In genomic region chr2:30419112-30419511, GRCm38 (mm10) we compare ENCODE assay signal across 8 mouse cellular contexts. TPM values are rescaled to one million over a fixed set of nuclear protein-coding genes. Genes with fewer than 3 reads are reported as not detected.
DNase-seq lines count a peak whose midpoint lies in the region; ATAC-seq and TF ChIP-seq lines count a peak whose summit lies in the region.
"Had no signal": no experiment of that assay in that cellular context is flagged by ENCODE, and none has a peak within 500 bp of the region (broad histone marks: within the 10 kb centered on the region; RNA-seq: fewer than 3 reads in every experiment).

No protein-coding gene starts in this region.

- H3K9me3 ChIP-seq in forebrain, embryonic 16.5 days (ENCODE audit: control insufficient read depth, low read length) = no peaks in the 10 kb centered on the region
- no peaks in the 10 kb centered on the region for H3K9me3 ChIP-seq in liver, embryonic 11.5 days (ENCODE audit: control insufficient read depth, low read length)
- H3K9me3 ChIP-seq in stomach, embryonic 16.5 days (replicated peaks; ENCODE audit: control insufficient read depth, low read length) = no peaks in the 10 kb centered on the region

- H3K4me1 ChIP-seq in forebrain, embryonic 16.5 days (replicated peaks; ENCODE audit: control insufficient read depth, insufficient read depth, low read length) = peaks cover 39% of the 10 kb centered on the region
- peaks cover 36% of the 10 kb centered on the region for H3K4me1 ChIP-seq in liver, embryonic 11.5 days (replicated peaks; ENCODE audit: control insufficient read depth, insufficient read depth, low read length)
- H3K4me1 ChIP-seq in stomach, embryonic 16.5 days (ENCODE audit: control insufficient read depth, insufficient read depth, low read length) = peaks cover 24% of the 10 kb centered on the region

- no peak overlapping the region for H3K4me3 ChIP-seq in left cerebral cortex, adult 2 months
- H3K4me3 ChIP-seq in forebrain, embryonic 16.5 days (replicated peaks; ENCODE audit: low read length) = no peak overlapping the region
- peak overlapping the region; percentile 96 for H3K4me3 ChIP-seq in liver, embryonic 11.5 days (ENCODE audit: low read depth, low read length)
- H3K4me3 ChIP-seq in stomach, embryonic 16.5 days (replicated peaks; ENCODE audit: low read length) = no peak overlapping the region

- no peaks in the 10 kb centered on the region for H3K27me3 ChIP-seq in forebrain, embryonic 16.5 days (replicated peaks; ENCODE audit: control insufficient read depth, insufficient read depth, low read length)
- H3K27me3 ChIP-seq in liver, embryonic 11.5 days (replicated peaks; ENCODE audit: control insufficient read depth, insufficient read depth, low read length) = no peaks in the 10 kb centered on the region
- H3K27me3 ChIP-seq in stomach, embryonic 16.5 days (ENCODE audit: control insufficient read depth, insufficient read depth, low read length) = no peaks in the 10 kb centered on the region

- no peaks in the 10 kb centered on the region for H3K36me3 ChIP-seq in forebrain, embryonic 16.5 days (ENCODE audit: control insufficient read depth, insufficient read depth)
- H3K36me3 ChIP-seq in liver, embryonic 11.5 days (ENCODE audit: control insufficient read depth, insufficient read depth, low read length) = 0 out of 2 replicates have a peak, but pooled peaks cover 3% of the 10 kb centered on the region
- no peaks in the 10 kb centered on the region for H3K36me3 ChIP-seq in stomach, embryonic 16.5 days (ENCODE audit: control insufficient read depth, insufficient read depth, low read length)

- peak overlapping the region; percentile 28; the same call in 1 of the 2 replicates for H3K27ac ChIP-seq in left cerebral cortex, adult 2 months
- no peak overlapping the region for H3K27ac ChIP-seq in forebrain, embryonic 16.5 days (ENCODE audit: low read length)
- peak overlapping the region; percentile 94 for H3K27ac ChIP-seq in liver, embryonic 11.5 days (ENCODE audit: low read depth, low read length)
- peak overlapping the region; percentile 4; the same call in 1 of the 2 replicates for H3K27ac ChIP-seq in stomach, embryonic 16.5 days (ENCODE audit: low read length)

- intact Hi-C loops in left cerebral cortex, adult 2 months (cut with DNase I) = no loop called here
- intact Hi-C loops in left cerebral cortex, postnatal 14 days (cut with DNase I) = no loop called here

- H3K4me2 ChIP-seq in forebrain, embryonic 16.5 days (ENCODE audit: low read length) = no peak overlapping the region
- peak overlapping the region; percentile 98 for H3K4me2 ChIP-seq in liver, embryonic 11.5 days
- no peak overlapping the region for H3K4me2 ChIP-seq in stomach, embryonic 16.5 days (ENCODE audit: low read depth, low read length)

- peak overlapping the region; percentile 32; the same call in 1 of the 2 replicates for H3K9ac ChIP-seq in forebrain, embryonic 16.5 days (replicated peaks; ENCODE audit: low read depth, low read length)
- H3K9ac ChIP-seq in liver, embryonic 11.5 days (ENCODE audit: low read depth, low read length) = peak overlapping the region; percentile 65
- peak overlapping the region; percentile 4; the same call in 1 of the 2 replicates for H3K9ac ChIP-seq in stomach, embryonic 16.5 days (ENCODE audit: low read length)

- no peak for DNase-seq in left cerebral cortex, adult 2 months (ENCODE audit: extremely low spot score in 1 of 2, low spot score in 2 of 2)
- DNase-seq in left cerebral cortex, postnatal 14 days (ENCODE audit: low spot score in 2 of 2) = no peak
- DNase-seq in liver, embryonic 11.5 days (ENCODE audit: low spot score) = no peak
- no peak for DNase-seq in retina, postnatal 1 day
- no peak for DNase-seq in natural killer cell, adult 2 months (ENCODE audit: low spot score in 2 of 2)
- DNase-seq: thymus, postnatal 14 days had no signal

- no peak for ATAC-seq in forebrain, embryonic 16.5 days
- ATAC-seq in liver, embryonic 11.5 days (replicated peaks; ENCODE audit: low FRiP score) = no peak
- no peak for ATAC-seq in stomach, embryonic 16.5 days (ENCODE audit: insufficient read depth, low FRiP score)

- TF ChIP-seq CTCF in left cerebral cortex, adult 2 months (IDR thresholded peaks at IDR 0.05) = no peak

- 29% methylated on average over 10 of the region's 10 CpGs for WGBS in forebrain, embryonic 16.5 days
- WGBS in liver, embryonic 11.5 days = 39% methylated on average over 10 of the region's 10 CpGs
- 29% methylated on average over 10 of the region's 10 CpGs for WGBS in stomach, embryonic 16.5 days

RNA-seq across cellular contexts. Expression of gene Ptpa, which starts 3.3 kb away (rescaled TPM):
- total RNA-seq in left cerebral cortex, adult 2 months (2021) = 100 to 1,000 TPM; 177 to 178 TPM
- 100 to 1,000 TPM; 143 to 147 TPM for total RNA-seq in left cerebral cortex, postnatal 14 days (2021)
- 146 and 163 TPM in 2 replicates for polyA plus RNA-seq in forebrain, embryonic 16.5 days (2015; fragmentation: Nextera tagmentation; extraction: Ambion mirVana)
- polyA plus RNA-seq in liver, embryonic 11.5 days (2014; fragmentation: Nextera tagmentation; extraction: Ambion mirVana) = 124 and 135 TPM in 2 replicates
- polyA plus RNA-seq in stomach, embryonic 16.5 days (2015; fragmentation: Nextera tagmentation; extraction: Ambion mirVana) = 138 and 146 TPM in 2 replicates

RNA-seq across cellular contexts. Expression of gene Crat, which starts 3.5 kb away (rescaled TPM):
- 10 to 100 TPM; 56.5 to 58.2 TPM for total RNA-seq in left cerebral cortex, adult 2 months (2021)
- total RNA-seq in left cerebral cortex, postnatal 14 days (2021) = 10 to 100 TPM; 45.5 to 47.1 TPM
- 21.3 and 21.4 TPM in 2 replicates for polyA plus RNA-seq in forebrain, embryonic 16.5 days (2015; fragmentation: Nextera tagmentation; extraction: Ambion mirVana)
- polyA plus RNA-seq in liver, embryonic 11.5 days (2014; fragmentation: Nextera tagmentation; extraction: Ambion mirVana) = 26.1 and 38.3 TPM in 2 replicates
- 27.7 and 29.0 TPM in 2 replicates for polyA plus RNA-seq in stomach, embryonic 16.5 days (2015; fragmentation: Nextera tagmentation; extraction: Ambion mirVana)

RNA-seq across cellular contexts. Expression of gene Dolpp1, which starts 27.1 kb away (rescaled TPM):
- total RNA-seq in left cerebral cortex, adult 2 months (2021) = 10 to 100 TPM; 25.8 to 26.8 TPM
- total RNA-seq in left cerebral cortex, postnatal 14 days (2021) = 10 to 100 TPM; 23.9 to 30.9 TPM
- 59.3 and 66.5 TPM in 2 replicates for polyA plus RNA-seq in forebrain, embryonic 16.5 days (2015; fragmentation: Nextera tagmentation; extraction: Ambion mirVana)
- polyA plus RNA-seq in liver, embryonic 11.5 days (2014; fragmentation: Nextera tagmentation; extraction: Ambion mirVana) = 37.6 and 39.9 TPM in 2 replicates
- 39.0 and 45.8 TPM in 2 replicates for polyA plus RNA-seq in stomach, embryonic 16.5 days (2015; fragmentation: Nextera tagmentation; extraction: Ambion mirVana)

RNA-seq across cellular contexts. Expression of gene Ier5l, which starts 54.9 kb away (rescaled TPM):
- 10 to 100 TPM; 20.9 to 25.3 TPM for total RNA-seq in left cerebral cortex, adult 2 months (2021)
- 10 to 100 TPM; 12.7 to 15.1 TPM for total RNA-seq in left cerebral cortex, postnatal 14 days (2021)
- polyA plus RNA-seq in forebrain, embryonic 16.5 days (2015; fragmentation: Nextera tagmentation; extraction: Ambion mirVana) = 1.5 and 1.8 TPM in 2 replicates
- polyA plus RNA-seq in liver, embryonic 11.5 days (2014; fragmentation: Nextera tagmentation; extraction: Ambion mirVana) = 1.2 TPM in 2 replicates
- 0.56 and 0.83 TPM in 2 replicates for polyA plus RNA-seq in stomach, embryonic 16.5 days (2015; fragmentation: Nextera tagmentation; extraction: Ambion mirVana)

RNA-seq across cellular contexts. Expression of gene Miga2, which starts 55.1 kb away (rescaled TPM):
- 100 to 1,000 TPM; 120 to 138 TPM for total RNA-seq in left cerebral cortex, adult 2 months (2021)
- 100 to 1,000 TPM; 102 to 110 TPM for total RNA-seq in left cerebral cortex, postnatal 14 days (2021)
- 29.7 and 35.6 TPM in 2 replicates for polyA plus RNA-seq in forebrain, embryonic 16.5 days (2015; fragmentation: Nextera tagmentation; extraction: Ambion mirVana)
- 19.7 and 21.2 TPM in 2 replicates for polyA plus RNA-seq in liver, embryonic 11.5 days (2014; fragmentation: Nextera tagmentation; extraction: Ambion mirVana)
- polyA plus RNA-seq in stomach, embryonic 16.5 days (2015; fragmentation: Nextera tagmentation; extraction: Ambion mirVana) = 26.2 and 26.3 TPM in 2 replicates

Comparison
In these comparisons a context has a peak if more than half of its experiments do, and no peak if none do; other contexts are left out.
1. H3K9ac ChIP-seq: peak in every context shown above with its lines; median percentile 65 in liver, embryonic 11.5 days; 32 in forebrain, embryonic 16.5 days; 4 in stomach, embryonic 16.5 days.